Mouse (Mus musculus) liver, adult 10 weeks (tissue): ENCODE data around the gene 1700029I15Rik. TPM values are rescaled to one million over a fixed set of nuclear protein-coding genes. Genes with fewer than 3 reads are reported as not detected.

Experiments
- polyA plus RNA-seq: library from polyadenylated mRNA; stranded (reverse); fragments of 350-450 nt; fragmentation: Illumina TruSeq; extraction: RNeasy Lipid Tissue Mini Kit (QIAGEN cat#74804); gene quantifications from one replicate; pipeline ENCODE4 v1.2.3, GENCODE M21; 2014; ENCODE audit warnings: low read depth, low replicate concordance

Gene 1700029I15Rik
- 0.64 TPM for polyA plus RNA-seq

DNA sequence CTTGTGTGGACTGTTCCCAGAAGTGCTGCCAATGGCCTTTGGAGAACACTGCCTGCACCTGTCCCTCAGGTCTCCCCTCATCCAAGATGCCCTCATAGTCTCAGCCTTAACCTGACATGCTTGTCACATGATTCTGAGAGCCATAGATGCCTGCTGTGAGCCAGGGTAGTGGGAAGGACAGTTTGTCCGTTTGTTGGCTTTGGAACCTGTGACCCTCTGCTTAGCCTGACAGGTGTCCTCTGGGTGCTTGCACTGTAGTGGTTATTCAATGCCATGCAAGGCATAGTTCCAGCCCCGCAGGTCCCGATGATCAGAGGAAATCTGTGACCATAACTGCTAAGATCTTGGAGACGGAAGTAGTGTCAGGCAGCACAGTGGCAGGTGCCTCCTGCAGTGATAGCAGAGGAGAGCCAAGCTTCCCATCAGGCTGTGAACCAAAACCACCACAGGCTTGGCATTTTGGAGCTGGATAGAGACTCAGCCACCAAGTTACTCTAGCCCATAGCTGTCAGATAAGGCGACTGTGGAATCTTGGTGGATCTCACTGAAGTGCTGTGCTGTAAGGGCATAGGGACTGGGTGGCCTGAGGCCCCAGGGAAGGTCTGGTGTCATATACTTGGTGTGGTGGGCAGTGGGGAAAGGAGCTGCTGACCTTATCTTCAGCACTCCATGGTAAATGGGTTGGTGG, at the start of gene 1700029I15Rik:
Gene 1700029I15Rik (plus strand): TSS at position 638 of the 688 bp plus-strand sequence.

GRCm38 (mm10) chr2:92374514-92374913, 7.8 kb upstream of the 1700029I15Rik start, which contains the start of the genes Pex16 and Large2:
TSS of gene Pex16 (plus strand) at chr2:92374676.
TSS of gene Large2 (minus strand) at chr2:92374869.

GRCm38 (mm10) chr2:92401091-92401561, 18.8 kb downstream of the 1700029I15Rik start, which contains the start of gene Mapk8ip1:
TSS of gene Mapk8ip1 (minus strand) at chr2:92401263.

GRCm38 (mm10) chr2:92433578-92434374, 51.4 kb downstream of the 1700029I15Rik start, which contains the start of gene Cry2:
TSS of gene Cry2 (minus strand) at chr2:92434043.

Other genes starting within 250 kb of the 1700029I15Rik start
- gene Pex16, start 7.9 kb upstream of the 1700029I15Rik start, polyA plus RNA-seq = 5.4 TPM
- gene Large2, start 7.7 kb upstream of the 1700029I15Rik start, polyA plus RNA-seq = not detected
- gene Mapk8ip1, start 18.7 kb downstream of the 1700029I15Rik start, polyA plus RNA-seq = 0.13 TPM
- 7.0 TPM for gene Cry2, start 51.5 kb downstream of the 1700029I15Rik start, polyA plus RNA-seq
- 2.9 TPM for gene Slc35c1, start 78.0 kb downstream of the 1700029I15Rik start, polyA plus RNA-seq
- gene Chst1, start 217.2 kb downstream of the 1700029I15Rik start, polyA plus RNA-seq = not detected